Mouse (Mus musculus) stomach, postnatal 0 days (tissue): ENCODE measurements around the gene Axin1.

Source experiments
- CTCF ChIP-seq: IDR thresholded peaks from 2 replicates; pipeline ENCODE4 v1.5.1; 2016; ENCODE audit warnings: antibody characterized with exemption, low read depth, mild to moderate bottlenecking, moderate library complexity
- EP300 ChIP-seq: optimal IDR thresholded peaks from 2 replicates; pipeline ENCODE3; 2016; ENCODE audit warnings: antibody characterized with exemption

DNA sequence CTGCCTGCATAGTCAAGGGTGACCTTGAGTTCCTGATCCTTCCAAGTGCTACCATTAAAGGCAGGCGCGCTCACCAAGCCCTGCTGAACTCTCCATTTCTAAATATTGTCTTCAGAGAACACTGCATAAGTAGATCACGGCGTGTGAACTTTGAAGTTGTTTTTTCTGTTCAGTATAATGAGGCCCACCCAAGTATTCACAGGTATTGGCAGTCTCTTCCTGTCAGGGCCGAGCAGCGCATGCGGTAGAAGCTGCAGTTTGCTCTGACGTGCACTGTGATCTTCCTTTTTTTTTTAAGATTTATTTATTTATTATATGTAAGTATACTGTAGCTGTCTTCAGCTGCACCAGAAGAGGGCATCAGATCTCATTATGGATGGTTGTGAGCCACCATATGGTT, 95.9 kb downstream of the Axin1 start:
- TF ChIP-seq CTCF (no peak), EP300 (no peak)
